Mouse (Mus musculus): ENCODE results near the gene Il17re.

- TF ChIP-seq CTCF (IDR thresholded peaks at IDR 0.05; ENCODE audit: control insufficient read depth, insufficient read depth, low read length): no peak
- no peak for TF ChIP-seq POLR2A (IDR thresholded peaks at IDR 0.05; ENCODE audit: borderline replicate concordance, control insufficient read depth, low read depth, low read length)
Measured at GRCm38 (mm10) chr6:113502801-113503200, 44.5 kb downstream of the Il17re start.

Measured in bone marrow, adult 2 months (tissue).